Comparison of ENCODE assay signal across 25 mouse cellular contexts in the genomic region with DNA sequence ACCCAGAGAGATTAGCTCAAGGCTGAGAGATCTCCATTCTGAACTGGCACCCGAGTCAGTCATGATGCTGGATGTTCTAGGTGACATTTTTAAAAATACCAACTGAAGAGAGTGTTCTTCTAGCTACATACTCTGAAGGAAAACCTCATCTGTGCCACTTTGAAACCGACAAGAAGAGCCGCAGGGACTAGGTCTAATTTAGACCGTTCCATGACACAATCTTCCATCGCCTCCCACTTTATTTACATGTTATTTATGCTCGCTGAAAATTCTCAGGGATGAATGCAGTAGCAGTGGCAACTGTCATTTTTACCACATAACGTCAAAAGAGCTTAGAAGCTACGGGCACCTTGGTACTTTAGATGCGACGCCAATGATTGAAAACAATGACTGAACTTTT.
DNase-seq lines count a peak whose midpoint lies in the region; ATAC-seq and TF ChIP-seq lines count a peak whose summit lies in the region.
"Had no signal": no experiment of that assay in that cellular context is flagged by ENCODE, and none has a peak within 500 bp of the region (broad histone marks: within the 10 kb centered on the region; RNA-seq: fewer than 3 reads in every experiment).

No protein-coding gene starts in this region.

- dilution Hi-C loops in CH12.LX (cut with MboI; ENCODE audit: extremely low pct_ligation_motif_present, extremely low pct_unique_long_range_greater_than_20kb, low sequenced_read_pairs) = no loop called here

- TF ChIP-seq RAD21 in CH12.LX (IDR thresholded peaks at IDR 0.05; ENCODE audit: low read depth, low read length) = no peak

- no peak for ATAC-seq in midbrain, embryonic 11.5 days (ENCODE audit: low FRiP score)
- ATAC-seq: forebrain, embryonic 14.5 days; forebrain, postnatal 0 days; intestine, embryonic 15.5 days had no signal

- DNase-seq in heart, adult 11 months = peak; percentile 37
- DNase-seq in heart, postnatal 4 days = no peak
- DNase-seq in left cerebral cortex, postnatal 25 days (ENCODE audit: low spot score in 2 of 2) = peak; percentile 14 to 59
- DNase-seq in left cerebral cortex, postnatal 4 days = no peak
- DNase-seq in CH12.LX (ENCODE audit: extremely low read depth) = no peak
- DNase-seq in telencephalon, adult 2 months (ENCODE audit: low read depth, low spot score) = peak; percentile 42
- no peak for DNase-seq in cerebellum, postnatal 25 days
- DNase-seq in midbrain, embryonic 11.5 days (ENCODE audit: low spot score, missing footprints) = no peak
- DNase-seq: adrenal gland, adult 2 months; adrenal gland, postnatal 14 days; cerebellum, adult 18-20 months; cerebellum, adult 9-10 months; cerebellum, postnatal 14 days; forebrain, postnatal 0 days; gastrocnemius, postnatal 25 days; heart, adult 2 months; heart, postnatal 14 days had no signal

- intact Hi-C loops in left cerebral cortex, postnatal 25 days (cut with DNase I) = no loop called here
- intact Hi-C loops in left cerebral cortex, postnatal 4 days (cut with DNase I) = no loop called here

- H3K9me3 ChIP-seq in CH12.LX (replicated peaks; ENCODE audit: low read length) = no peaks in the 10 kb centered on the region
- H3K9me3 ChIP-seq in midbrain, embryonic 11.5 days (ENCODE audit: control insufficient read depth, low read length) = no peaks in the 10 kb centered on the region
- H3K9me3 ChIP-seq: embryonic facial prominence, embryonic 12.5 days; embryonic facial prominence, embryonic 15.5 days; heart, embryonic 10.5 days; heart, embryonic 13.5 days; hindbrain, embryonic 12.5 days; hindbrain, embryonic 15.5 days; intestine, embryonic 15.5 days had no signal

- H3K4me2 ChIP-seq in CH12.LX (ENCODE audit: insufficient read depth, low read depth, poor library complexity, severe bottlenecking) = no peak overlapping the region
- no peak overlapping the region for H3K4me2 ChIP-seq in midbrain, embryonic 11.5 days
- H3K4me2 ChIP-seq: embryonic facial prominence, embryonic 12.5 days; embryonic facial prominence, embryonic 15.5 days; heart, embryonic 13.5 days; hindbrain, embryonic 12.5 days; hindbrain, embryonic 15.5 days; intestine, embryonic 15.5 days had no signal

- in situ Hi-C loops in CH12.LX (cut with MboI; ENCODE audit: low pct_ligation_motif_present, low pct_unique_long_range_greater_than_20kb, low sequenced_read_pairs) = no loop called here

- H3K36me3 ChIP-seq in CH12.LX (replicated peaks in 1 of 2; ENCODE audit: control insufficient read depth in 1 of 2, insufficient read depth in 1 of 2, low read length in 1 of 2) = no peaks in the 10 kb centered on the region
- H3K36me3 ChIP-seq in midbrain, embryonic 11.5 days (ENCODE audit: control insufficient read depth, insufficient read depth, low read length) = no peaks in the 10 kb centered on the region
- H3K36me3 ChIP-seq: embryonic facial prominence, embryonic 12.5 days; embryonic facial prominence, embryonic 15.5 days; heart, embryonic 10.5 days; heart, embryonic 13.5 days; hindbrain, embryonic 12.5 days; hindbrain, embryonic 15.5 days; intestine, embryonic 15.5 days had no signal

- no peak for TF ChIP-seq POLR2A in CH12.LX (IDR thresholded peaks at IDR 0.05; ENCODE audit: low read depth, low read length)

- TF ChIP-seq EP300 in CH12.LX (IDR thresholded peaks at IDR 0.05; ENCODE audit: low read length) = no peak

- no peak for TF ChIP-seq CTCF in CH12.LX (conservative IDR thresholded peaks at IDR 0.05 in 1 of 2, IDR thresholded peaks at IDR 0.05 in 1 of 2; ENCODE audit: low read depth in 2 of 2, low read length in 2 of 2)

- no peak overlapping the region for H3K4me3 ChIP-seq in CH12.LX (replicated peaks in 1 of 3; ENCODE audit: low read depth in 2 of 3, low read length in 2 of 3, poor library complexity in 1 of 3)
- no peak overlapping the region for H3K4me3 ChIP-seq in midbrain, embryonic 11.5 days (ENCODE audit: low read depth, low read length)
- H3K4me3 ChIP-seq: embryonic facial prominence, embryonic 12.5 days; embryonic facial prominence, embryonic 15.5 days; heart, adult 2 months; heart, embryonic 10.5 days; heart, embryonic 13.5 days; hindbrain, embryonic 12.5 days; hindbrain, embryonic 15.5 days; intestine, embryonic 15.5 days had no signal

- no peak overlapping the region for H3K9ac ChIP-seq in CH12.LX (ENCODE audit: insufficient read depth, low read depth)
- H3K9ac ChIP-seq in midbrain, embryonic 11.5 days (ENCODE audit: low read length) = no peak overlapping the region
- H3K9ac ChIP-seq: embryonic facial prominence, embryonic 12.5 days; embryonic facial prominence, embryonic 15.5 days; forebrain, postnatal 0 days; heart, embryonic 13.5 days; hindbrain, embryonic 12.5 days; hindbrain, embryonic 15.5 days; intestine, embryonic 15.5 days had no signal

- peaks cover 9 to 34% of the 10 kb centered on the region in 2 experiments for H3K4me1 ChIP-seq in CH12.LX (ENCODE audit: control insufficient read depth in 1 of 2, insufficient read depth in 2 of 2)
- no peaks in the 10 kb centered on the region for H3K4me1 ChIP-seq in midbrain, embryonic 11.5 days (ENCODE audit: control insufficient read depth, insufficient read depth, low read length)
- H3K4me1 ChIP-seq: embryonic facial prominence, embryonic 12.5 days; embryonic facial prominence, embryonic 15.5 days; heart, embryonic 13.5 days; hindbrain, embryonic 12.5 days; hindbrain, embryonic 15.5 days; intestine, embryonic 15.5 days had no signal

- no peaks in the 10 kb centered on the region for H3K27me3 ChIP-seq in CH12.LX (replicated peaks)
- H3K27me3 ChIP-seq in midbrain, embryonic 11.5 days (ENCODE audit: control insufficient read depth, insufficient read depth, low read length) = no peaks in the 10 kb centered on the region
- H3K27me3 ChIP-seq: embryonic facial prominence, embryonic 12.5 days; embryonic facial prominence, embryonic 15.5 days; heart, embryonic 13.5 days; hindbrain, embryonic 12.5 days; hindbrain, embryonic 15.5 days; intestine, embryonic 15.5 days had no signal

- no peak overlapping the region for H3K27ac ChIP-seq in CH12.LX (ENCODE audit: insufficient read depth, low read depth)
- H3K27ac ChIP-seq in midbrain, embryonic 11.5 days (ENCODE audit: low read depth, low read length) = no peak overlapping the region
- H3K27ac ChIP-seq: embryonic facial prominence, embryonic 12.5 days; embryonic facial prominence, embryonic 15.5 days; heart, adult 2 months; heart, embryonic 10.5 days; heart, embryonic 13.5 days; hindbrain, embryonic 12.5 days; hindbrain, embryonic 15.5 days; intestine, embryonic 15.5 days had no signal

- H3K79me2 ChIP-seq in CH12.LX (replicated peaks; ENCODE audit: control insufficient read depth, extremely low read depth, insufficient read depth, poor library complexity, severe bottlenecking) = no peaks in the 10 kb centered on the region

- 92% methylated on average over 10 of the region's 10 CpGs for WGBS in midbrain, embryonic 11.5 days

TF ChIP-seq in CH12.LX, 34 proteins besides CTCF, POLR2A, EP300 and RAD21:
- TF ChIP-seq JUND (conservative IDR thresholded peaks at IDR 0.05; ENCODE audit: low read depth, low read length) = no peak
- TF ChIP-seq MEF2A (IDR thresholded peaks at IDR 0.05; ENCODE audit: borderline replicate concordance, low read depth, low read length) = peak; percentile 55; the same call in 1 of the 2 replicates
- TF ChIP-seq ZKSCAN1 (IDR thresholded peaks at IDR 0.05; ENCODE audit: borderline replicate concordance, low read depth, low read length) = no peak
- no peak for TF ChIP-seq MAZ (IDR thresholded peaks at IDR 0.05; ENCODE audit: low read depth, low read length)
- no peak for TF ChIP-seq CHD2 (IDR thresholded peaks at IDR 0.05; ENCODE audit: low read length)
- TF ChIP-seq ELF1 (IDR thresholded peaks at IDR 0.05; ENCODE audit: low read depth, low read length) = no peak
- TF ChIP-seq NELFE (IDR thresholded peaks at IDR 0.05; ENCODE audit: low read depth, low read length) = no peak

Comparison
In these comparisons a context has a peak if more than half of its experiments do, and no peak if none do; other contexts are left out.
1. DNase-seq: peak in heart, adult 11 months (single experiment), left cerebral cortex, postnatal 25 days (2 of 2) and telencephalon, adult 2 months (single experiment); none in heart, postnatal 4 days (single experiment), left cerebral cortex, postnatal 4 days (single experiment), CH12.LX (single experiment), cerebellum, postnatal 25 days (0 of 2) and midbrain, embryonic 11.5 days (single experiment).